In the genomic region with DNA sequence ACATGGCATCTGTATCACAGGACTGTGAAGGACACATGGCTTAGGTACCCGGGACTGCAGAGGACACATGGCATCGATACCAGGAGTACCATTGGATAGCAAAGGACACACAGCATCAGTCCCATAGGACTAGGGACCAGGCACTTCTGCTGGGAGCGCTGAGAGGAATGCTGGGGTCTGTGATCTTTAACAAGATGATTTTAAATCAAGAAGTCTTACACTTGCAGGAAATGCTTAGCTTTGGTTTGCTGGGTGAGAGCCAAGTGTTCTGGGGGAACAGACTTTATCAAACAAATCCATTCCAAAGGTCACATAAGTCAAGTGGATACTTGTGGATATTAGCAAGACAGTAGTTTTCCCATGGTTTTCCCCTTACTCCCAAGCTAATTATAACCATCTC, we compare ENCODE assay signal across 10 mouse cellular contexts.
DNase-seq lines count a peak whose midpoint lies in the region; ATAC-seq and TF ChIP-seq lines count a peak whose summit lies in the region.
"Had no signal": no experiment of that assay in that cellular context is flagged by ENCODE, and none has a peak within 500 bp of the region (broad histone marks: within the 10 kb centered on the region; RNA-seq: fewer than 3 reads in every experiment).

No protein-coding gene starts in this region.

- no peak overlapping the region for H3K9ac ChIP-seq in forebrain, embryonic 16.5 days (replicated peaks; ENCODE audit: low read depth, low read length)
- H3K9ac ChIP-seq in forebrain, embryonic 11.5 days (ENCODE audit: low read length): no peak overlapping the region
- no peak overlapping the region for H3K9ac ChIP-seq in lung, embryonic 16.5 days (ENCODE audit: low read length)
- no peak overlapping the region for H3K9ac ChIP-seq in limb, embryonic 14.5 days (ENCODE audit: low read depth, low read length, severe bottlenecking)
- H3K9ac ChIP-seq: stomach, embryonic 15.5 days had no signal

- WGBS in forebrain, embryonic 16.5 days: 86% methylated on average over 3 of the region's 3 CpGs
- WGBS in forebrain, embryonic 11.5 days: 89% methylated on average over 3 of the region's 3 CpGs
- WGBS in lung, embryonic 16.5 days: 60% methylated on average over 3 of the region's 3 CpGs
- WGBS in limb, embryonic 14.5 days: 65% methylated on average over 3 of the region's 3 CpGs

- no peak for TF ChIP-seq POLR2A in limb, embryonic 14.5 days (IDR thresholded peaks at IDR 0.05; ENCODE audit: borderline replicate concordance, extremely low read depth, insufficient read depth, insufficient read length)

- no peak overlapping the region for H3K27ac ChIP-seq in forebrain, embryonic 16.5 days (ENCODE audit: low read length)
- H3K27ac ChIP-seq in forebrain, embryonic 11.5 days (ENCODE audit: low read depth, low read length): no peak overlapping the region
- H3K27ac ChIP-seq in lung, embryonic 16.5 days (ENCODE audit: low read length): no peak overlapping the region
- H3K27ac ChIP-seq in limb, embryonic 14.5 days (replicated peaks; ENCODE audit: low read depth, low read length): no peak overlapping the region
- H3K27ac ChIP-seq: stomach, embryonic 15.5 days had no signal

- DNase-seq in forebrain, embryonic 11.5 days (ENCODE audit: low spot score): no peak
- DNase-seq in lung, postnatal 36 days: no peak
- peak; percentile 80 for DNase-seq in kidney, adult 9 months
- DNase-seq in limb, embryonic 14.5 days (ENCODE audit: low spot score): peak; percentile 28
- DNase-seq in spleen, adult 18-20 months: no peak
- no peak for DNase-seq in cerebellum, adult 11-12 months
- DNase-seq: cerebellum, adult 11 months had no signal

- no peaks in the 10 kb centered on the region for H3K9me3 ChIP-seq in forebrain, embryonic 16.5 days (ENCODE audit: control insufficient read depth, low read length)
- H3K9me3 ChIP-seq in forebrain, embryonic 11.5 days (ENCODE audit: control insufficient read depth, low read length): no peaks in the 10 kb centered on the region
- H3K9me3 ChIP-seq in lung, embryonic 16.5 days (ENCODE audit: control insufficient read depth, low read length): no peaks in the 10 kb centered on the region
- no peaks in the 10 kb centered on the region for H3K9me3 ChIP-seq in limb, embryonic 14.5 days (ENCODE audit: control insufficient read depth, low read length)
- H3K9me3 ChIP-seq: stomach, embryonic 15.5 days had no signal

- no peak overlapping the region for H3K4me2 ChIP-seq in forebrain, embryonic 16.5 days (ENCODE audit: low read length)
- no peak overlapping the region for H3K4me2 ChIP-seq in forebrain, embryonic 11.5 days (ENCODE audit: low read depth, low read length, severe bottlenecking)
- no peak overlapping the region for H3K4me2 ChIP-seq in lung, embryonic 16.5 days (ENCODE audit: low read depth, low read length)
- H3K4me2 ChIP-seq in limb, embryonic 14.5 days (replicated peaks; ENCODE audit: low read depth, low read length, severe bottlenecking): no peak overlapping the region
- H3K4me2 ChIP-seq: stomach, embryonic 15.5 days had no signal

- H3K27me3 ChIP-seq in forebrain, embryonic 16.5 days (replicated peaks; ENCODE audit: control insufficient read depth, insufficient read depth, low read length): no peaks in the 10 kb centered on the region
- no peaks in the 10 kb centered on the region; the same call in 1 of the 2 replicates for H3K27me3 ChIP-seq in forebrain, embryonic 11.5 days (ENCODE audit: control insufficient read depth, insufficient read depth, low read length)
- no peaks in the 10 kb centered on the region for H3K27me3 ChIP-seq in lung, embryonic 16.5 days (ENCODE audit: control insufficient read depth, insufficient read depth, low read depth, low read length)
- no peaks in the 10 kb centered on the region for H3K27me3 ChIP-seq in limb, embryonic 14.5 days (ENCODE audit: control insufficient read depth, insufficient read depth, low read length)
- H3K27me3 ChIP-seq: stomach, embryonic 15.5 days had no signal

- no peak overlapping the region for H3K4me3 ChIP-seq in forebrain, embryonic 16.5 days (replicated peaks; ENCODE audit: low read length)
- H3K4me3 ChIP-seq in forebrain, embryonic 11.5 days (ENCODE audit: low read depth, low read length): no peak overlapping the region
- no peak overlapping the region for H3K4me3 ChIP-seq in lung, embryonic 16.5 days (ENCODE audit: low read length)
- no peak overlapping the region for H3K4me3 ChIP-seq in limb, embryonic 14.5 days (replicated peaks; ENCODE audit: low read length)
- H3K4me3 ChIP-seq: stomach, embryonic 15.5 days had no signal

- 0 out of 2 replicates have a peak, but pooled peaks have one; percentile 21 for ATAC-seq in forebrain, embryonic 16.5 days
- ATAC-seq in forebrain, embryonic 11.5 days (replicated peaks; ENCODE audit: low FRiP score): no peak
- peak; percentile 49; the same call in 1 of the 2 replicates for ATAC-seq in lung, embryonic 16.5 days (ENCODE audit: low read depth)
- no peak for ATAC-seq in limb, embryonic 14.5 days (ENCODE audit: low FRiP score, low read depth)

- H3K36me3 ChIP-seq in forebrain, embryonic 16.5 days (ENCODE audit: control insufficient read depth, insufficient read depth): peaks cover 5% of the 10 kb centered on the region; the same call in 1 of the 2 replicates
- H3K36me3 ChIP-seq in forebrain, embryonic 11.5 days (ENCODE audit: control insufficient read depth, insufficient read depth, low read length): no peaks in the 10 kb centered on the region
- H3K36me3 ChIP-seq in lung, embryonic 16.5 days (ENCODE audit: control insufficient read depth, insufficient read depth, low read length): peaks cover 14% of the 10 kb centered on the region; the same call in 1 of the 2 replicates
- H3K36me3 ChIP-seq in limb, embryonic 14.5 days (ENCODE audit: control insufficient read depth, insufficient read depth, low read length): peaks cover 47% of the 10 kb centered on the region

- peaks cover 5% of the 10 kb centered on the region; the same call in 1 of the 2 replicates for H3K4me1 ChIP-seq in forebrain, embryonic 16.5 days (replicated peaks; ENCODE audit: control insufficient read depth, insufficient read depth, low read length)
- peaks cover 4% of the 10 kb centered on the region; the same call in 1 of the 2 replicates for H3K4me1 ChIP-seq in forebrain, embryonic 11.5 days (replicated peaks; ENCODE audit: control insufficient read depth, insufficient read depth, low read length)
- H3K4me1 ChIP-seq in lung, embryonic 16.5 days (replicated peaks; ENCODE audit: control insufficient read depth, insufficient read depth, low read length): peaks cover 9% of the 10 kb centered on the region; the same call in 1 of the 2 replicates
- H3K4me1 ChIP-seq in limb, embryonic 14.5 days (ENCODE audit: control insufficient read depth, insufficient read depth, low read length): peaks cover 26% of the 10 kb centered on the region

Comparison
In these comparisons a context has a peak if more than half of its experiments do, and no peak if none do; other contexts are left out.
1. ATAC-seq: peak in forebrain, embryonic 16.5 days (single experiment) and lung, embryonic 16.5 days (single experiment); none in forebrain, embryonic 11.5 days (single experiment) and limb, embryonic 14.5 days (single experiment).
2. DNase-seq: peak in kidney, adult 9 months (single experiment) and limb, embryonic 14.5 days (single experiment); none in forebrain, embryonic 11.5 days (single experiment), lung, postnatal 36 days (single experiment), spleen, adult 18-20 months (0 of 2) and cerebellum, adult 11-12 months (single experiment).